Mouse (Mus musculus): ENCODE measurements around the gene Mpc1. TPM values are rescaled to one million over a fixed set of nuclear protein-coding genes. Genes with fewer than 3 reads are reported as not detected.
A peak's percentile ranks its signal among the peaks of the same experiment; 100 is the strongest.
"Not testable (repeated sequence)": the region's sequence is repeated elsewhere in the genome, so short reads cannot be mapped to it uniquely, and the experiment has no call there.

The Mpc1 gene
- polyA plus RNA-seq, 1 experiment from 2014 or later: 204 TPM

GRCm38 (mm10) chr17:8337159-8337558, 54.5 kb downstream of the Mpc1 start, which contains the start of gene Prr18:
Prr18 (plus strand) TSS chr17:8337459.
- not testable (repeated sequence) for H3K4me2 ChIP-seq; H3K27ac ChIP-seq (replicated peaks); H3K36me3 ChIP-seq; H3K9me3 ChIP-seq; H3K4me3 ChIP-seq; H3K9ac ChIP-seq; ATAC-seq (ENCODE audit: extremely low read depth, insufficient number of reproducible peaks, low FRiP score, low TSS enrichment)
- Histone ChIP-seq H3K4me1 (peaks cover 24% of the 10 kb centered on the region), H3K27me3 (replicated peaks) (peaks cover 46% of the 10 kb centered on the region)
- 91% methylated on average over 1 of the region's 5 CpGs for WGBS

GRCm38 (mm10) chr17:8339666-8340374, 57.1 kb downstream of the Mpc1 start:
- Histone ChIP-seq H3K9me3 (no peaks in the 10 kb centered on the region), H3K27me3 (replicated peaks) (peaks cover 71% of the 10 kb centered on the region), H3K36me3 (no peaks in the 10 kb centered on the region), H3K9ac (peak overlapping the region; percentile 75; the same call in 1 of the 2 replicates), H3K4me1 (peaks cover 24% of the 10 kb centered on the region), H3K27ac (replicated peaks) (no peak overlapping the region), H3K4me3 (peak overlapping the region; percentile 59), H3K4me2 (peak overlapping the region; percentile 98)
- WGBS: 24% methylated on average over 8 of the region's 8 CpGs
- ATAC-seq (ENCODE audit: extremely low read depth, insufficient number of reproducible peaks, low FRiP score, low TSS enrichment): no peak

GRCm38 (mm10) chr17:8340407-8341359, 58.0 kb downstream of the Mpc1 start:
- no peak overlapping the region for H3K27ac ChIP-seq (replicated peaks)
- H3K4me3 ChIP-seq: peak overlapping the region; percentile 59
- peaks cover 75% of the 10 kb centered on the region for H3K27me3 ChIP-seq (replicated peaks)
- no peaks in the 10 kb centered on the region for H3K36me3 ChIP-seq
- peaks cover 24% of the 10 kb centered on the region for H3K4me1 ChIP-seq
- WGBS: under 1% methylated on average over 71 of the region's 92 CpGs
- no peaks in the 10 kb centered on the region for H3K9me3 ChIP-seq
- ATAC-seq (ENCODE audit: extremely low read depth, insufficient number of reproducible peaks, low FRiP score, low TSS enrichment): no peak
- H3K9ac ChIP-seq: peak overlapping the region; percentile 75
- peak overlapping the region; percentile 98 for H3K4me2 ChIP-seq

- ATAC-seq (ENCODE audit: extremely low read depth, insufficient number of reproducible peaks, low FRiP score, low TSS enrichment): no peak
- peaks cover 79% of the 10 kb centered on the region for H3K27me3 ChIP-seq (replicated peaks)
Observed at GRCm38 (mm10) chr17:8341360-8341963, 58.8 kb downstream of the Mpc1 start.

GRCm38 (mm10) chr17:8342706-8343105, 60.0 kb downstream of the Mpc1 start:
- 41% methylated on average over 5 of the region's 5 CpGs for WGBS
- no peak overlapping the region for H3K4me2 ChIP-seq

More at GRCm38 (mm10) chr17:8341360-8341963, 58.8 kb downstream of the Mpc1 start:
- Histone ChIP-seq H3K9ac (peak overlapping the region; percentile 75), H3K4me1 (peaks cover 24% of the 10 kb centered on the region), H3K27ac (replicated peaks) (no peak overlapping the region), H3K9me3 (no peaks in the 10 kb centered on the region), H3K4me2 (peak overlapping the region; percentile 98), H3K4me3 (peak overlapping the region; percentile 59), H3K36me3 (no peaks in the 10 kb centered on the region)
- WGBS: 11% methylated on average over 46 of the region's 46 CpGs

GRCm38 (mm10) chr17:8343416-8343815, 60.7 kb downstream of the Mpc1 start:
- Histone ChIP-seq H3K4me1 (peaks cover 24% of the 10 kb centered on the region), H3K4me3 (no peak overlapping the region), H3K27ac (replicated peaks) (no peak overlapping the region), H3K4me2 (no peak overlapping the region), H3K36me3 (no peaks in the 10 kb centered on the region), H3K27me3 (replicated peaks) (peaks cover 75% of the 10 kb centered on the region), H3K9me3 (no peaks in the 10 kb centered on the region), H3K9ac (no peak overlapping the region)
- WGBS: 69% methylated on average over 6 of the region's 6 CpGs
- no peak for ATAC-seq (ENCODE audit: extremely low read depth, insufficient number of reproducible peaks, low FRiP score, low TSS enrichment)

More at GRCm38 (mm10) chr17:8342706-8343105, 60.0 kb downstream of the Mpc1 start:
- Histone ChIP-seq H3K36me3 (no peaks in the 10 kb centered on the region), H3K4me1 (peaks cover 24% of the 10 kb centered on the region), H3K9me3 (no peaks in the 10 kb centered on the region), H3K4me3 (no peak overlapping the region), H3K27me3 (replicated peaks) (peaks cover 80% of the 10 kb centered on the region), H3K27ac (replicated peaks) (no peak overlapping the region), H3K9ac (no peak overlapping the region)
- no peak for ATAC-seq (ENCODE audit: extremely low read depth, insufficient number of reproducible peaks, low FRiP score, low TSS enrichment)

Other genes starting within 250 kb of the Mpc1 start
- not detected in 2 replicates for gene Gm49673, start 135.1 kb upstream of the Mpc1 start, polyA plus RNA-seq (2015; fragmentation: Nextera tagmentation; extraction: Ambion mirVana)
- gene Rnaset2a, start 134.8 kb upstream of the Mpc1 start, polyA plus RNA-seq (2015; fragmentation: Nextera tagmentation; extraction: Ambion mirVana): 35.4 and 37.6 TPM in 2 replicates
- gene Fgfr1op, start 117.4 kb upstream of the Mpc1 start, polyA plus RNA-seq (2015; fragmentation: Nextera tagmentation; extraction: Ambion mirVana): 18.9 and 19.7 TPM in 2 replicates
- gene Ccr6, start 46.9 kb upstream of the Mpc1 start, polyA plus RNA-seq (2015; fragmentation: Nextera tagmentation; extraction: Ambion mirVana): not detected in 2 replicates
- gene Sft2d1, start 28.2 kb downstream of the Mpc1 start, polyA plus RNA-seq (2015; fragmentation: Nextera tagmentation; extraction: Ambion mirVana): 59.1 and 68.9 TPM in 2 replicates
- 0.13 and 0.25 TPM in 2 replicates for gene Prr18, start 54.6 kb downstream of the Mpc1 start, polyA plus RNA-seq (2015; fragmentation: Nextera tagmentation; extraction: Ambion mirVana)
- gene T2, start 73.1 kb downstream of the Mpc1 start, polyA plus RNA-seq (2015; fragmentation: Nextera tagmentation; extraction: Ambion mirVana): 0.83 and 1.3 TPM in 2 replicates
- 0.09 and 0.18 TPM in 2 replicates for gene T, start 151.5 kb downstream of the Mpc1 start, polyA plus RNA-seq (2015; fragmentation: Nextera tagmentation; extraction: Ambion mirVana)
- 1.1 and 1.2 TPM in 2 replicates for gene Pde10a, start 242.5 kb downstream of the Mpc1 start, polyA plus RNA-seq (2015; fragmentation: Nextera tagmentation; extraction: Ambion mirVana)

Measured in heart, embryonic 13.5 days (tissue).